Mouse (Mus musculus) myocyte (in vitro differentiated cells): ENCODE measurements around the gene Iqgap2. TPM values are rescaled to one million over a fixed set of nuclear protein-coding genes. Genes with fewer than 3 reads are reported as not detected.

Experiments used
- H3K27me3 ChIP-seq: one replicate; pipeline ENCODE4 v1.6.1; 2011; ENCODE audit not compliant: control insufficient read depth, insufficient read depth, insufficient read length
- H3K36me3 ChIP-seq: one replicate; pipeline ENCODE4 v1.6.1; 2011; ENCODE audit not compliant: control insufficient read depth, insufficient read depth
- H3K4me2 ChIP-seq: one replicate; pipeline ENCODE4 v1.6.1; 2011; ENCODE audit warnings: low read depth, control low read depth
- H3K4me3 ChIP-seq: one replicate; pipeline ENCODE4 v1.5.1; 2011; ENCODE audit warnings: mild to moderate bottlenecking, control low read depth, moderate library complexity
- H3K79me2 ChIP-seq: one replicate; pipeline ENCODE4 v1.6.1; 2011; ENCODE audit not compliant: control insufficient read depth, insufficient read depth
- H3ac ChIP-seq: one replicate; pipeline ENCODE4 v1.6.1; 2011; ENCODE audit not compliant: control insufficient read depth, insufficient read length
- CEBPB ChIP-seq: IDR thresholded peaks from 2 replicates; pipeline ENCODE4 v1.6.1; 2011; ENCODE audit warnings: mild to moderate bottlenecking, moderate library complexity; ENCODE audit not compliant: poor library complexity, insufficient read depth, severe bottlenecking
- E2F4 ChIP-seq: IDR thresholded peaks from one replicate; pipeline ENCODE4 v1.6.1; 2011; ENCODE audit warnings: mild to moderate bottlenecking, control low read depth, moderate library complexity; ENCODE audit not compliant: insufficient read depth
- MAX ChIP-seq: IDR thresholded peaks from one replicate; pipeline ENCODE4 v1.6.1; 2011; ENCODE audit warnings: low read depth, mild to moderate bottlenecking, control low read depth
- MYOD1 ChIP-seq, 3 experiments: IDR thresholded peaks; one replicate each; pipeline ENCODE4 v1.6.1; 2011; ENCODE audit warnings: control low read depth in 2 of 3, low read depth in 2 of 3, mild to moderate bottlenecking in 2 of 3, moderate library complexity in 1 of 3; ENCODE audit not compliant: insufficient read length in 2 of 3, control insufficient read depth in 1 of 3
- MYOG ChIP-seq, 3 experiments: IDR thresholded peaks; one replicate each; pipeline ENCODE4 v1.6.1; 2011; ENCODE audit warnings: control low read depth in 2 of 3, low read depth in 2 of 3, mild to moderate bottlenecking in 2 of 3; ENCODE audit not compliant: insufficient read length in 2 of 3, control insufficient read depth in 1 of 3, insufficient read depth in 1 of 3
- POLR2A ChIP-seq: IDR thresholded peaks from one replicate; pipeline ENCODE4 v1.6.1; 2011; ENCODE audit warnings: low read depth, mild to moderate bottlenecking, control low read depth, moderate library complexity; ENCODE audit not compliant: insufficient read length
- POLR2AphosphoS2 ChIP-seq: IDR thresholded peaks from one replicate; pipeline ENCODE4 v1.6.1; 2011; ENCODE audit warnings: low read depth, control low read depth; ENCODE audit not compliant: insufficient read length
- REST ChIP-seq: IDR thresholded peaks from one replicate; pipeline ENCODE4 v1.6.1; 2011; ENCODE audit warnings: mild to moderate bottlenecking, control low read depth, moderate library complexity; ENCODE audit not compliant: insufficient read depth, insufficient read length
- SRF ChIP-seq: IDR thresholded peaks from one replicate; pipeline ENCODE4 v1.6.1; 2011; ENCODE audit warnings: low read depth; ENCODE audit not compliant: control insufficient read depth, insufficient read length
- TCF12 ChIP-seq: IDR thresholded peaks from one replicate; pipeline ENCODE4 v1.6.1; 2011; ENCODE audit warnings: mild to moderate bottlenecking, control low read depth; ENCODE audit not compliant: poor library complexity, insufficient read depth, severe bottlenecking
- TCF3 ChIP-seq: IDR thresholded peaks from one replicate; pipeline ENCODE4 v1.6.1; 2011; ENCODE audit warnings: low read depth, control low read depth; ENCODE audit not compliant: insufficient read length
- USF1 ChIP-seq: IDR thresholded peaks from one replicate; pipeline ENCODE4 v1.6.1; 2011; ENCODE audit warnings: low read depth, mild to moderate bottlenecking, control low read depth, moderate library complexity
- polyA plus RNA-seq: library from polyadenylated mRNA; unstranded; fragments of >200 nt; fragmentation: generic; extraction: Trizol; gene quantifications from one replicate; pipeline ENCODE4 v1.2.1, GENCODE M21; 2012; ENCODE audit warnings: missing spikeins

Iqgap2 gene
- polyA plus RNA-seq, 1 experiment, result 0.02 TPM

GRCm38 (mm10) chr13:95637737-95638136 lies 254.0 kb downstream of the Iqgap2 start:
- Histone ChIP-seq H3K36me3 (no peaks in the 10 kb centered on the region), H3K4me3 (no peak overlapping the region), H3K4me2 (no peak overlapping the region), H3K79me2 (no peaks in the 10 kb centered on the region), H3K27me3 (no peaks in the 10 kb centered on the region), H3ac (no peak overlapping the region)
- TF ChIP-seq USF1 (no peak), SRF (no peak), POLR2AphosphoS2 (no peak), E2F4 (no peak), CEBPB (no peak)

GRCm38 (mm10) chr13:95635301-95635700 lies 256.4 kb downstream of the Iqgap2 start:
- Histone ChIP-seq H3ac (no peak overlapping the region), H3K4me2 (no peak overlapping the region), H3K4me3 (no peak overlapping the region), H3K36me3 (no peaks in the 10 kb centered on the region), H3K79me2 (no peaks in the 10 kb centered on the region), H3K27me3 (no peaks in the 10 kb centered on the region)
- TF ChIP-seq TCF3, result no peak

GRCm38 (mm10) chr13:95634451-95634850 lies 257.3 kb downstream of the Iqgap2 start:
- H3ac ChIP-seq, result no peak overlapping the region
- no peak for TF ChIP-seq USF1
- TF ChIP-seq POLR2A, result no peak
- no peak for TF ChIP-seq MAX
- no peak for TF ChIP-seq TCF3
- no peak for TF ChIP-seq MYOD1 (IDR thresholded peaks at IDR 0.05; ENCODE audit: control insufficient read depth in 1 of 3, insufficient read length in 2 of 3, low read depth in 2 of 3)
- TF ChIP-seq E2F4, result no peak
- no peak for TF ChIP-seq SRF
- TF ChIP-seq MYOG (IDR thresholded peaks at IDR 0.05; ENCODE audit: control insufficient read depth in 1 of 3, insufficient read depth in 1 of 3, insufficient read length in 2 of 3, low read depth in 2 of 3), result no peak
- no peak for TF ChIP-seq POLR2AphosphoS2
- no peak for TF ChIP-seq TCF12
- no peak for TF ChIP-seq REST
- no peak for TF ChIP-seq CEBPB
- no peaks in the 10 kb centered on the region for H3K27me3 ChIP-seq
- peak overlapping the region; percentile 58 for H3K4me2 ChIP-seq
- no peak overlapping the region for H3K4me3 ChIP-seq
- no peaks in the 10 kb centered on the region for H3K79me2 ChIP-seq
- no peaks in the 10 kb centered on the region for H3K36me3 ChIP-seq

GRCm38 (mm10) chr13:95633384-95633783 lies 258.3 kb downstream of the Iqgap2 start:
- Histone ChIP-seq H3K36me3 (no peaks in the 10 kb centered on the region), H3K4me3 (no peak overlapping the region), H3K4me2 (no peak overlapping the region), H3ac (no peak overlapping the region), H3K79me2 (no peaks in the 10 kb centered on the region), H3K27me3 (no peaks in the 10 kb centered on the region)
- TF ChIP-seq TCF3, result no peak
- TF ChIP-seq POLR2A, result no peak
- no peak for TF ChIP-seq TCF12
- TF ChIP-seq CEBPB, result no peak
- TF ChIP-seq REST, result no peak
- no peak for TF ChIP-seq USF1
- no peak for TF ChIP-seq POLR2AphosphoS2
- TF ChIP-seq SRF, result no peak
- no peak for TF ChIP-seq MYOG (IDR thresholded peaks at IDR 0.05; ENCODE audit: control insufficient read depth in 1 of 3, insufficient read depth in 1 of 3, insufficient read length in 2 of 3, low read depth in 2 of 3)
- TF ChIP-seq MAX, result no peak
- no peak for TF ChIP-seq MYOD1 (IDR thresholded peaks at IDR 0.05; ENCODE audit: control insufficient read depth in 1 of 3, insufficient read length in 2 of 3, low read depth in 2 of 3)
- TF ChIP-seq E2F4, result no peak

GRCm38 (mm10) chr13:95632144-95632543 lies 259.6 kb downstream of the Iqgap2 start:
- H3K4me3 ChIP-seq, result no peak overlapping the region
- no peaks in the 10 kb centered on the region for H3K36me3 ChIP-seq
- H3K27me3 ChIP-seq, result no peaks in the 10 kb centered on the region
- no peak for TF ChIP-seq REST
- no peak for TF ChIP-seq USF1
- no peak for TF ChIP-seq MYOG (IDR thresholded peaks at IDR 0.05; ENCODE audit: control insufficient read depth in 1 of 3, insufficient read depth in 1 of 3, insufficient read length in 2 of 3, low read depth in 2 of 3)
- no peak for TF ChIP-seq MYOD1 (IDR thresholded peaks at IDR 0.05; ENCODE audit: control insufficient read depth in 1 of 3, insufficient read length in 2 of 3, low read depth in 2 of 3)
- TF ChIP-seq POLR2AphosphoS2, result no peak
- no peak for TF ChIP-seq SRF
- TF ChIP-seq TCF12, result no peak
- TF ChIP-seq POLR2A, result no peak
- TF ChIP-seq MAX, result no peak
- no peak for TF ChIP-seq CEBPB
- no peaks in the 10 kb centered on the region for H3K79me2 ChIP-seq
- H3K4me2 ChIP-seq, result no peak overlapping the region
- no peak overlapping the region for H3ac ChIP-seq
